Mouse (Mus musculus): ENCODE results near the gene D5Ertd579e.

DNA sequence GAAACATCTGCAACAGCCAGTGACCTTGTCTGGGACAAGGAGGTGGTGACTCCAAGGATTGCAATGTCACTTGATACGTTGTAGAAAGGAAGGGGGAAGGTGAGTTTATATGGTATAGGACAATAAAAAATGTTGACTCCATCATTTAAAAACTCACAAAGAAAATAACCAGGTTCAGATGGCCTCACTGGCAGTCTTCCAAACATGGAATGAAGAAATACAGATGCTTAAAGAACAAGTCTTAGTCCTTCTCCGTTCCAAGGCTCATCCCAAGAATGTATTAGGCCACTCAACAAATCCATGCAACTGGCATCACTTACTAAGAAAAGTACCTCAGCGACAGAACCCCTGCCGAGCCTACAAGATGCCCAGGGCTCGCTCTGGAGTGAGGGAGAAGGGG lies 141.3 kb downstream of the D5Ertd579e start:
- TF ChIP-seq CTCF (IDR thresholded peaks at IDR 0.05; ENCODE audit: extremely low read depth, insufficient read length, insufficient replicate concordance, low read depth, low read length), result no peak
- TF ChIP-seq POLR2A (IDR thresholded peaks at IDR 0.05; ENCODE audit: low read depth, low read length), result no peak
